Mouse (Mus musculus) lung, embryonic 14.5 days (tissue): ENCODE data around the gene Ubap1. TPM values are rescaled to one million over a fixed set of nuclear protein-coding genes. Genes with fewer than 3 reads are reported as not detected.

ENCODE experiments used
- ATAC-seq: fragments of 200-750 bp; cut with Nextera tagmentation; 2 replicates; pipeline ENCODE4 v1.8.0; 2017; ENCODE audit warnings: mild to moderate bottlenecking, moderate TSS enrichment, moderate library complexity; ENCODE audit not compliant: insufficient read depth
- DNase-seq: peaks from one replicate; pipeline ENCODE4 v3.0.0-alpha.2; 2015
- H3K27ac ChIP-seq: fragments of 300-500 bp; sonication (generic); 2 replicates; pipeline ENCODE4 v1.5.1; 2014; ENCODE audit warnings: low read depth, mild to moderate bottlenecking, moderate library complexity
- H3K27me3 ChIP-seq: fragments of 300-500 bp; sonication (generic); 2 replicates; pipeline ENCODE4 v1.6.1; 2014; ENCODE audit warnings: low read length, control low read depth; ENCODE audit not compliant: insufficient read depth
- H3K36me3 ChIP-seq: fragments of 300-500 bp; sonication (generic); 2 replicates; pipeline ENCODE4 v1.6.1; 2014; ENCODE audit warnings: control low read depth; ENCODE audit not compliant: insufficient read depth
- H3K4me1 ChIP-seq: fragments of 300-500 bp; sonication (generic); 2 replicates; pipeline ENCODE4 v1.6.1; 2014; ENCODE audit warnings: antibody characterized with exemption, control low read depth; ENCODE audit not compliant: insufficient read depth
- H3K4me2 ChIP-seq: fragments of 300-500 bp; sonication (generic); 2 replicates; pipeline ENCODE4 v1.6.1; 2014; ENCODE audit warnings: mild to moderate bottlenecking
- H3K4me3 ChIP-seq: fragments of 300-500 bp; sonication (generic); 2 replicates; pipeline ENCODE4 v1.5.1; 2014; ENCODE audit warnings: low read depth, low read length
- H3K9ac ChIP-seq: fragments of 300-500 bp; sonication (generic); 2 replicates; pipeline ENCODE4 v1.6.1; 2014
- H3K9me3 ChIP-seq: fragments of 300-500 bp; sonication (generic); 2 replicates; pipeline ENCODE4 v1.6.1; 2016; ENCODE audit warnings: low read depth, low read length, control low read depth
- CTCF ChIP-seq: IDR thresholded peaks from 2 replicates; pipeline ENCODE4 v1.5.1; 2016; ENCODE audit warnings: antibody characterized with exemption, low read depth
- WGBS: fragments of 180-500 bp; shearing (Covaris S2); extraction: QIAGEN DNeasy Blood & Tissue Kit; methylation state at CpG from one replicate; pipeline ENCODE4 v1.1.7; 2014; 5-methylcytosine and 5-hydroxymethylcytosine counted together
- polyA plus RNA-seq: library from polyadenylated mRNA; unstranded; fragments of >200 nt; fragmentation: Nextera tagmentation; extraction: Ambion mirVana; gene quantifications from 2 replicates; pipeline ENCODE4 v1.2.1, GENCODE M21; 2014

The Ubap1 gene
- polyA plus RNA-seq, 1 experiment from 2014 or later: 47.7 TPM

GRCm38 (mm10) chr4:41353265-41353664 lies 4.5 kb downstream of the Ubap1 start:
- ATAC-seq: no peak
- H3K4me2 ChIP-seq: no peak overlapping the region
- no peak for TF ChIP-seq CTCF
- no peaks in the 10 kb centered on the region for H3K27me3 ChIP-seq
- WGBS: 83% methylated on average over 1 of the region's 1 CpGs
- 0 out of 2 replicates have a peak, but pooled peaks cover 5% of the 10 kb centered on the region for H3K9me3 ChIP-seq
- no peaks in the 10 kb centered on the region for H3K4me1 ChIP-seq
- no peak overlapping the region for H3K27ac ChIP-seq
- H3K9ac ChIP-seq: no peak overlapping the region
- peaks cover 25% of the 10 kb centered on the region; the same call in 1 of the 2 replicates for H3K36me3 ChIP-seq
- H3K4me3 ChIP-seq: no peak overlapping the region
- DNase-seq: no peak

GRCm38 (mm10) chr4:41357154-41357553 lies 8.4 kb downstream of the Ubap1 start:
- DNase-seq (no peak), ATAC-seq (no peak)
- Histone ChIP-seq H3K9me3 (0 out of 2 replicates have a peak, but pooled peaks cover 5% of the 10 kb centered on the region), H3K9ac (no peak overlapping the region), H3K27me3 (no peaks in the 10 kb centered on the region), H3K27ac (no peak overlapping the region), H3K36me3 (peaks cover 31% of the 10 kb centered on the region; the same call in 1 of the 2 replicates), H3K4me2 (no peak overlapping the region), H3K4me3 (no peak overlapping the region), H3K4me1 (no peaks in the 10 kb centered on the region)
- no peak for TF ChIP-seq CTCF
- WGBS: 81% methylated on average over 2 of the region's 2 CpGs

GRCm38 (mm10) chr4:41358669-41359068 lies 9.9 kb downstream of the Ubap1 start:
- Histone ChIP-seq H3K9ac (no peak overlapping the region), H3K4me3 (no peak overlapping the region), H3K27me3 (no peaks in the 10 kb centered on the region), H3K27ac (no peak overlapping the region), H3K4me2 (no peak overlapping the region), H3K9me3 (0 out of 2 replicates have a peak, but pooled peaks cover 5% of the 10 kb centered on the region), H3K36me3 (peaks cover 24% of the 10 kb centered on the region; the same call in 1 of the 2 replicates), H3K4me1 (no peaks in the 10 kb centered on the region)
- no peak for ATAC-seq
- DNase-seq: no peak
- 88% methylated on average over 2 of the region's 2 CpGs for WGBS
- no peak for TF ChIP-seq CTCF

- H3K4me2 ChIP-seq: no peak overlapping the region
- DNase-seq: no peak
Measured at GRCm38 (mm10) chr4:41359358-41359757, 10.6 kb downstream of the Ubap1 start.

DNA sequence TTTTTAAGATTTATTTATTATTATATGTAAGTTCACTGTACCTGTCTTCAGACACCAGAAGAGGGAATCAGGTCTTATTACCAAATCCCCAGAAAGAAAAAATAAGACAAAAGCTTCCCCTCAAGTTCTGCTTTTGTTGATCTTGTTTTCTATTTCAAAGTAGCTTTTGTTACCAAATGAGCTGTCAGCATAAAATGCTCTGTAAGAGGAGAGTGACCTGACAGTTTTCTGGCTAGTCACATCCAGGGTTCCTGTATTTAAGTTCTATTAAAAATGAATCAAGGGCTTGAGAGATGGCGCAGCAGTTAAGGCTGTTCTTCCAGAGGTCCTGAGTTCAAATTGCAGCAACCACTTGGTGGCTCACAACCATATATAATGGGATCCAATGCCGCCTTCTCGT lies 12.3 kb downstream of the Ubap1 start:
- ATAC-seq (no peak), DNase-seq (no peak)
- no peak for TF ChIP-seq CTCF
- Histone ChIP-seq H3K27me3 (no peaks in the 10 kb centered on the region), H3K36me3 (peaks cover 13% of the 10 kb centered on the region; the same call in 1 of the 2 replicates), H3K4me1 (no peaks in the 10 kb centered on the region), H3K4me3 (no peak overlapping the region), H3K4me2 (no peak overlapping the region), H3K9ac (no peak overlapping the region), H3K27ac (no peak overlapping the region), H3K9me3 (no peaks in the 10 kb centered on the region)
- WGBS: 92% methylated on average over 3 of the region's 3 CpGs

More at GRCm38 (mm10) chr4:41359358-41359757, 10.6 kb downstream of the Ubap1 start:
- H3K4me3 ChIP-seq: no peak overlapping the region
- no peak for TF ChIP-seq CTCF
- ATAC-seq: no peak
- no peak overlapping the region for H3K9ac ChIP-seq
- H3K4me1 ChIP-seq: no peaks in the 10 kb centered on the region
- WGBS: 93% methylated on average over 7 of the region's 7 CpGs
- H3K36me3 ChIP-seq: peaks cover 24% of the 10 kb centered on the region; the same call in 1 of the 2 replicates
- no peaks in the 10 kb centered on the region for H3K27me3 ChIP-seq
- H3K27ac ChIP-seq: no peak overlapping the region
- H3K9me3 ChIP-seq: 0 out of 2 replicates have a peak, but pooled peaks cover 5% of the 10 kb centered on the region

DNA sequence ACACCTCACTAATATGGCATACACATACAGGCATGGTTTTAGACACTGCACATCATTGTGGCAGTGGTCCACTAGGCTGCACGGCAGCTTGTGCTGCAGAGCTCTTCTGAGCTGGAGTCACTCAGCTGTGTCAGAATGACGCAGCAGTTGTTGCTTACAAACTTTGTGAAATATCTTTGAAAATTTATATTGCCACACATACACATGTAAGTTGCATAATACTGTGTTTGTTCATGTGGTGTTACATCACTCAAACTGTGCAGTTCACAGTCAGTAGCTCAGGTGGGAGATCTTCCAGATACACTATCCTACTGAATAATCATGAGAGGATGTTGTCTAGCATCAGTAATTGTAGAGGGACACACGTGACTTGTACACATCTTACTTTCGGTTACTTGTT lies 19.4 kb downstream of the Ubap1 start:
- ATAC-seq: no peak
- no peak overlapping the region for H3K4me2 ChIP-seq
- no peak overlapping the region for H3K27ac ChIP-seq
- no peak overlapping the region for H3K4me3 ChIP-seq
- no peak overlapping the region for H3K9ac ChIP-seq
- no peaks in the 10 kb centered on the region for H3K27me3 ChIP-seq
- no peaks in the 10 kb centered on the region for H3K4me1 ChIP-seq
- H3K9me3 ChIP-seq: no peaks in the 10 kb centered on the region
- H3K36me3 ChIP-seq: peaks cover 48% of the 10 kb centered on the region
- 79% methylated on average over 4 of the region's 4 CpGs for WGBS
- no peak for DNase-seq
- TF ChIP-seq CTCF: no peak

DNA sequence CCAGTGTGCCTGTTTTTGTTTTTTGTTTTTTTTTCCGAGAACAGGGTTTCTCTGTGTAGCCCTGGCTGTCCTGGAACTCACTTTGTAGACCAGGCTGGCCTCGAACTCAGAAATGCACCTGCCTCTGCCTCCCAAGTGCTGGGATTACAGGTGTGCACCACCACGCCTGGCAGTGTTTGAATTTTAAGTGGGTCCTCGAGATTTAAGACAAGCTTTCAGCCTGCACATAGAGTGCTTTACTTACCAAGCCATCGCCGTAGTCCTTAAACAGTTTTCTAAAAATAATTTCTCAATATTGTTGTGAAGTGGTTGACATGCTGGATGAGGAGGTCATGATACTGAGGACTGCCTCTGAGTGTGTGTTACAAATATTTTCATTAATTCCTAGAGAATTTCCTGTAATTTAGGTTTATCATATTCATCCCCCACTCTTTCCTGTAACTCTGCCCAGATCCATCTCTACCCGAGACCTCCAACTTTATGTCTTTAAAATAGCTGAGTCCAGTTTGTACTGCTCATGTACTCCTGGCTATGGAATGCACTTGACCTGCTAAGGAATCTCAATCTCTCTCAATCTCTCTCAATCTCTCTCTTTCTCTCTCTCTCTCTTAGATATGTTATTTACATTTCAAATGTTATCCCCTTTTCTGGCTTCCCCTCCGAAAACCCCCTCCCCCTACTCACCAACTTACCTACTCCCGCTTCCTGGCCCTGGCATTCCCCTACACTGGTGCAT lies 21.1 kb downstream of the Ubap1 start:
- no peak for ATAC-seq
- no peak for TF ChIP-seq CTCF

More for the DNA sequence above, 21.1 kb downstream of the Ubap1 start:
- Histone ChIP-seq H3K9ac (no peak overlapping the region), H3K36me3 (peaks cover 60% of the 10 kb centered on the region), H3K4me3 (no peak overlapping the region), H3K4me2 (no peak overlapping the region), H3K27ac (no peak overlapping the region), H3K4me1 (no peaks in the 10 kb centered on the region), H3K27me3 (no peaks in the 10 kb centered on the region), H3K9me3 (no peaks in the 10 kb centered on the region)
- no peak for DNase-seq
- WGBS: 79% methylated on average over 9 of the region's 9 CpGs
